Mouse (Mus musculus) midbrain, embryonic 12.5 days (tissue): ENCODE results near the gene Wdr66. TPM values are rescaled to one million over a fixed set of nuclear protein-coding genes. Genes with fewer than 3 reads are reported as not detected.

Source experiments
- ATAC-seq: fragments of 200-750 bp; cut with Nextera tagmentation; 2 replicates; pipeline ENCODE4 v1.8.0; 2017; ENCODE audit warnings: low read depth, moderate TSS enrichment, moderate library complexity; ENCODE audit not compliant: low FRiP score
- H3K27ac ChIP-seq: fragments of 300-500 bp; sonication (generic); replicated peaks from 2 replicates; pipeline ENCODE4 v1.5.1; 2016; ENCODE audit warnings: mild to moderate bottlenecking
- H3K27me3 ChIP-seq: fragments of 300-500 bp; sonication (generic); 2 replicates; pipeline ENCODE4 v1.6.1; 2016; ENCODE audit warnings: mild to moderate bottlenecking
- H3K36me3 ChIP-seq: fragments of 300-500 bp; sonication (generic); 2 replicates; pipeline ENCODE4 v1.6.1; 2016
- H3K4me1 ChIP-seq: fragments of 300-500 bp; sonication (generic); 2 replicates; pipeline ENCODE4 v1.6.1; 2016
- H3K4me2 ChIP-seq: fragments of 300-500 bp; sonication (generic); replicated peaks from 2 replicates; pipeline ENCODE4 v1.6.1; 2016; ENCODE audit warnings: mild to moderate bottlenecking, moderate library complexity
- H3K4me3 ChIP-seq: fragments of 300-500 bp; sonication (generic); 2 replicates; pipeline ENCODE4 v1.5.1; 2016; ENCODE audit warnings: mild to moderate bottlenecking
- H3K9ac ChIP-seq: fragments of 300-500 bp; sonication (generic); replicated peaks from 2 replicates; pipeline ENCODE4 v1.6.1; 2016; ENCODE audit warnings: mild to moderate bottlenecking, moderate library complexity
- H3K9me3 ChIP-seq: fragments of 300-500 bp; sonication (generic); 2 replicates; pipeline ENCODE4 v1.6.1; 2016; ENCODE audit warnings: mild to moderate bottlenecking
- WGBS: fragments of 180-500 bp; shearing (Covaris S2); methylation state at CpG from one replicate; pipeline ENCODE4 v1.1.7; 2016; 5-methylcytosine and 5-hydroxymethylcytosine counted together
- polyA plus RNA-seq: library from polyadenylated mRNA; unstranded; fragments of >200 nt; fragmentation: Nextera tagmentation; extraction: Ambion mirVana; gene quantifications from 2 replicates; pipeline ENCODE4 v1.2.1, GENCODE M21; 2016

Wdr66 gene
- polyA plus RNA-seq, 1 experiment from 2014 or later = 1.1 TPM

- Histone ChIP-seq H3K4me3 (no peak overlapping the region), H3K27me3 (peaks cover 3% of the 10 kb centered on the region; the same call in 1 of the 2 replicates), H3K4me2 (no peak overlapping the region), H3K4me1 (peaks cover 17% of the 10 kb centered on the region), H3K27ac (no peak overlapping the region), H3K9me3 (no peaks in the 10 kb centered on the region), H3K9ac (no peak overlapping the region), H3K36me3 (no peaks in the 10 kb centered on the region)
- ATAC-seq = no peak
- WGBS = 63% methylated on average over 15 of the region's 15 CpGs
Observed at GRCm38 (mm10) chr5:123326006-123326750, 74.3 kb downstream of the Wdr66 start.

GRCm38 (mm10) chr5:123326751-123327148 lies 74.8 kb downstream of the Wdr66 start:
- Histone ChIP-seq H3K36me3 (no peaks in the 10 kb centered on the region), H3K9me3 (no peaks in the 10 kb centered on the region), H3K4me1 (peaks cover 17% of the 10 kb centered on the region), H3K27ac (no peak overlapping the region), H3K9ac (no peak overlapping the region), H3K4me3 (no peak overlapping the region), H3K4me2 (no peak overlapping the region), H3K27me3 (peaks cover 3% of the 10 kb centered on the region; the same call in 1 of the 2 replicates)
- WGBS = 72% methylated on average over 9 of the region's 9 CpGs
- no peak for ATAC-seq

GRCm38 (mm10) chr5:123327686-123328085 lies 75.8 kb downstream of the Wdr66 start:
- 91% methylated on average over 8 of the region's 8 CpGs for WGBS
- no peak overlapping the region for H3K4me2 ChIP-seq
- no peaks in the 10 kb centered on the region for H3K9me3 ChIP-seq
- H3K27ac ChIP-seq = no peak overlapping the region
- H3K27me3 ChIP-seq = peaks cover 3% of the 10 kb centered on the region; the same call in 1 of the 2 replicates
- no peak for ATAC-seq
- no peak overlapping the region for H3K4me3 ChIP-seq
- peaks cover 17% of the 10 kb centered on the region for H3K4me1 ChIP-seq
- no peaks in the 10 kb centered on the region for H3K36me3 ChIP-seq
- no peak overlapping the region for H3K9ac ChIP-seq

- ATAC-seq = no peak
- Histone ChIP-seq H3K4me2 (no peak overlapping the region), H3K4me1 (peaks cover 11% of the 10 kb centered on the region), H3K9ac (no peak overlapping the region), H3K27ac (no peak overlapping the region), H3K27me3 (no peaks in the 10 kb centered on the region), H3K9me3 (no peaks in the 10 kb centered on the region), H3K4me3 (no peak overlapping the region), H3K36me3 (no peaks in the 10 kb centered on the region)
- WGBS = 84% methylated on average over 6 of the region's 6 CpGs
Observed at GRCm38 (mm10) chr5:123333566-123333965, 81.7 kb downstream of the Wdr66 start.

- no peak overlapping the region for H3K27ac ChIP-seq
- 49% methylated on average over 4 of the region's 4 CpGs for WGBS
Observed at GRCm38 (mm10) chr5:123336205-123336961, 84.5 kb downstream of the Wdr66 start.

GRCm38 (mm10) chr5:123338463-123338862 lies 86.6 kb downstream of the Wdr66 start:
- H3K9me3 ChIP-seq = no peaks in the 10 kb centered on the region
- 71% methylated on average over 3 of the region's 3 CpGs for WGBS
- H3K27ac ChIP-seq = no peak overlapping the region
- H3K9ac ChIP-seq = no peak overlapping the region
- no peaks in the 10 kb centered on the region for H3K36me3 ChIP-seq
- no peak overlapping the region for H3K4me2 ChIP-seq
- H3K27me3 ChIP-seq = no peaks in the 10 kb centered on the region
- no peak for ATAC-seq
- peaks cover 14% of the 10 kb centered on the region for H3K4me1 ChIP-seq
- H3K4me3 ChIP-seq = no peak overlapping the region

More at GRCm38 (mm10) chr5:123336205-123336961, 84.5 kb downstream of the Wdr66 start:
- no peaks in the 10 kb centered on the region for H3K9me3 ChIP-seq
- H3K4me1 ChIP-seq = peaks cover 11% of the 10 kb centered on the region
- no peaks in the 10 kb centered on the region for H3K36me3 ChIP-seq
- no peaks in the 10 kb centered on the region for H3K27me3 ChIP-seq
- no peak overlapping the region; the same call in none of the 2 replicates for H3K9ac ChIP-seq
- H3K4me2 ChIP-seq = no peak overlapping the region
- H3K4me3 ChIP-seq = no peak overlapping the region
- ATAC-seq = peak; percentile 49; the same call in 1 of the 2 replicates

- no peaks in the 10 kb centered on the region for H3K27me3 ChIP-seq
- ATAC-seq = peak; percentile 89
- H3K9me3 ChIP-seq = no peaks in the 10 kb centered on the region
- peaks cover 3% of the 10 kb centered on the region; the same call in 1 of the 2 replicates for H3K36me3 ChIP-seq
- 1% methylated on average over 65 of the region's 69 CpGs for WGBS
- peaks cover 33% of the 10 kb centered on the region for H3K4me1 ChIP-seq
- H3K27ac ChIP-seq = peak within 1 kb of the TSS; percentile 100
- H3K4me2 ChIP-seq = peak within 1 kb of the TSS; percentile 81
- peak within 1 kb of the TSS; percentile 99 for H3K9ac ChIP-seq
- peak within 1 kb of the TSS; percentile 99 for H3K4me3 ChIP-seq
Observed at GRCm38 (mm10) chr5:123343707-123344627, 92.1 kb downstream of the Wdr66 start, which contains the start of gene Bcl7a. Bcl7a (plus strand) TSS chr5:123343834.

GRCm38 (mm10) chr5:123344628-123344962 lies 92.7 kb downstream of the Wdr66 start:
- no peaks in the 10 kb centered on the region for H3K27me3 ChIP-seq
- ATAC-seq = peak; percentile 29; the same call in 1 of the 2 replicates
- peaks cover 4% of the 10 kb centered on the region; the same call in 1 of the 2 replicates for H3K36me3 ChIP-seq
- H3K9ac ChIP-seq = peak overlapping the region; percentile 99
- WGBS = under 1% methylated on average over 51 of the region's 51 CpGs
- H3K9me3 ChIP-seq = no peaks in the 10 kb centered on the region
- peak overlapping the region; percentile 99 for H3K4me3 ChIP-seq
- H3K4me1 ChIP-seq = peaks cover 33% of the 10 kb centered on the region
- H3K4me2 ChIP-seq = peak overlapping the region; percentile 81
- H3K27ac ChIP-seq = peak overlapping the region; percentile 100

- Histone ChIP-seq H3K9me3 (no peaks in the 10 kb centered on the region), H3K27ac (peak overlapping the region; percentile 100), H3K27me3 (no peaks in the 10 kb centered on the region), H3K4me1 (peaks cover 33% of the 10 kb centered on the region), H3K4me2 (peak overlapping the region; percentile 81), H3K9ac (peak overlapping the region; percentile 99), H3K36me3 (peaks cover 4% of the 10 kb centered on the region; the same call in 1 of the 2 replicates), H3K4me3 (peak overlapping the region; percentile 99)
- ATAC-seq = peak; percentile 24; the same call in 1 of the 2 replicates
- under 1% methylated on average over 73 of the region's 87 CpGs for WGBS
Observed at GRCm38 (mm10) chr5:123344963-123345852, 93.3 kb downstream of the Wdr66 start.

GRCm38 (mm10) chr5:123345853-123346654 lies 94.2 kb downstream of the Wdr66 start:
- Histone ChIP-seq H3K4me1 (peaks cover 38% of the 10 kb centered on the region), H3K9ac (peak overlapping the region; percentile 99), H3K27me3 (no peaks in the 10 kb centered on the region), H3K27ac (peak overlapping the region; percentile 100), H3K36me3 (peaks cover 4% of the 10 kb centered on the region; the same call in 1 of the 2 replicates), H3K4me2 (peak overlapping the region; percentile 81), H3K9me3 (no peaks in the 10 kb centered on the region), H3K4me3 (peak overlapping the region; percentile 99)
- under 1% methylated on average over 22 of the region's 22 CpGs for WGBS
- peak; percentile 51 for ATAC-seq
